Mouse (Mus musculus) monocyte, adult 2 months (primary cell): ENCODE measurements around the gene Olfr843.

ENCODE experiments used
- DNase-seq, 2 experiments: peaks; one replicate each; pipeline ENCODE4 v3.0.0; 2022; ENCODE audit warnings: low spot score in 2 of 2, low read depth in 1 of 2

Gene Olfr843

GRCm38 (mm10) chr9:19251887-19252286 is at the start of gene Olfr843:
TSS of gene Olfr843 (minus strand) at chr9:19251987.
- no peak for DNase-seq
